Mouse (Mus musculus) heart, embryonic 10.5 days (tissue): ENCODE measurements around the gene Serf2. TPM values are rescaled to one million over a fixed set of nuclear protein-coding genes. Genes with fewer than 3 reads are reported as not detected.
A peak's percentile ranks its signal among the peaks of the same experiment; 100 is the strongest.

Experiments used
- DNase-seq: peaks from one replicate; pipeline ENCODE4 v3.0.0-alpha.2; 2017; ENCODE audit warnings: low spot score
- H3K27ac ChIP-seq: fragments of 300-500 bp; sonication (generic); 2 replicates; pipeline ENCODE4 v1.5.1; 2016; ENCODE audit warnings: mild to moderate bottlenecking
- H3K27me3 ChIP-seq: fragments of 300-500 bp; sonication (generic); 2 replicates; pipeline ENCODE4 v1.6.1; 2016; ENCODE audit warnings: mild to moderate bottlenecking; ENCODE audit not compliant: poor library complexity, insufficient read depth, severe bottlenecking
- H3K36me3 ChIP-seq: fragments of 300-500 bp; sonication (generic); 2 replicates; pipeline ENCODE4 v1.6.1; 2016; ENCODE audit warnings: mild to moderate bottlenecking, moderate library complexity
- H3K4me1 ChIP-seq: fragments of 300-500 bp; sonication (generic); 2 replicates; pipeline ENCODE4 v1.6.1; 2016; ENCODE audit warnings: mild to moderate bottlenecking
- H3K4me3 ChIP-seq: fragments of 300-500 bp; sonication (generic); 2 replicates; pipeline ENCODE4 v1.5.1; 2016; ENCODE audit warnings: mild to moderate bottlenecking, moderate library complexity
- H3K9me3 ChIP-seq: fragments of 300-500 bp; sonication (generic); 2 replicates; pipeline ENCODE4 v1.6.1; 2016; ENCODE audit warnings: mild to moderate bottlenecking, moderate library complexity
- WGBS: fragments of 180-500 bp; shearing (Covaris S2); methylation state at CpG from one replicate; pipeline ENCODE4 v1.1.7; 2016; 5-methylcytosine and 5-hydroxymethylcytosine counted together
- polyA plus RNA-seq: library from polyadenylated mRNA; unstranded; fragments of >200 nt; fragmentation: Nextera tagmentation; extraction: Ambion mirVana; gene quantifications from 2 replicates; pipeline ENCODE4 v1.2.1, GENCODE M21; 2016

Serf2 gene
- polyA plus RNA-seq = 503 and 534 TPM in 2 replicates

DNA sequence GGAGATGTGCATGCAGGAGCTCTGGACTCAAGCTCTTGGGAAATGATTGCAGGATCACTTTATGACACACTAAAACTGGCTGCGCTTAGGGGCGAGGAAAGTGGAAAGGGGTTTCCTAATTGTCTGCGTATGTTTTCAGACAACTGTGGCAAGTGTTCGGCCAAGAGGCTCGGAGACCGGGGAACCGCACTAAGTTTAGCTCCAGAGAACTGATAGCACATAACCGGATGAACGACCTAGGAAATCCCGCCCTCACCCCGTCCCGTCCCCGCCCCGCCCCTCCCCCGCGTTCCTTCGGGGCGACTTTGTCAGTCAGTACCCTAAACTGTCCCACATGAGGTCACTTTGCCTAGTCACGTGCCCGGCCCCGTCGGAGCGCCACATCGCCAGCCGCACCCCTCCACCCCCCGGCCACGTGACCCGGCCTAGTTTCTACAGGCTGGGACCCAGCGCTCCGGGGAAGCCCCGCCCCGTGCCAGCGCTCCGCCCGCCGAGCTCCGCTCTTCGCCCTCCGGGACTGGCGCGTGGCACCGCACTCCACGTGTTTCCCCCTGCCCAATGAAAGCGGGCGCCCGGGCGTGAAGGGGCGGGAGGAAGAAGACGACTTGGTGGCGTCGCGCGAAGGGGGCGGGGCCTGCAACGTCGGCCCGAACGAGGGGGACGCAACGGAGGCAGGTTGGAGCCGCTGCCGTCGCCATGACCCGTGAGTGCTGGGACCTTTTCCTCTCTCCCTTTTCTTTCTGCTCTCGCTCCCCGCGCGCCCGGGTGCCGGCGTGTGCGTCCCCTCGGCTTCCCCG lies at the start of gene Serf2:
Gene Serf2, plus strand, starts transcription at position 457 of the 797 bp plus-strand sequence.
- WGBS = under 1% methylated on average over 70 of the region's 74 CpGs

DNA sequence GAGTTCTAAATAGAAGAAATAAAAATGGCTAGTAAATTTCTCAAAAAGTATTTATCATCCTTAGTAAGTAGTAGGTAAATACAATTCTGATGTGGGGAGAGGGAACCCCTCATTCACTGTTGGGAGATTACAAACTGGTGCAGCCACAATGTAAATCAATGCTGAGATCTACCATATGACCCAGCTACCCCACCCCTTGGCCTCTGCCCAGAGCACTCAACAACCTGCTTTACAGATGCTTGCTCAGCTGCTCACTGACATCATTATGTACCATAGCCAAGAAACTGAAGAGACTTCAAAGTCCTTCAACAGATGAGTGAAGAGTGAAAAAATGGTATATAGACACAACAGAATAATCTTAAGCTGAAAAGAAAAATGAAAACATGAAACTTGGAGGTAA lies 45.7 kb upstream of the Serf2 start:
- Histone ChIP-seq H3K4me3 (no peak overlapping the region), H3K27me3 (no peaks in the 10 kb centered on the region), H3K36me3 (no peaks in the 10 kb centered on the region), H3K9me3 (no peaks in the 10 kb centered on the region), H3K27ac (no peak overlapping the region), H3K4me1 (no peaks in the 10 kb centered on the region)
- no peak for DNase-seq

More for the DNA sequence above, at the start of gene Serf2:
- H3K4me3 ChIP-seq = peak within 1 kb of the TSS; percentile 98
- H3K9me3 ChIP-seq = no peaks in the 10 kb centered on the region
- peak within 1 kb of the TSS; percentile 99 for H3K27ac ChIP-seq
- H3K4me1 ChIP-seq = peaks cover 40% of the 10 kb centered on the region
- DNase-seq = peak; percentile 100
- H3K27me3 ChIP-seq = no peaks in the 10 kb centered on the region
- peaks cover 31% of the 10 kb centered on the region for H3K36me3 ChIP-seq

DNA sequence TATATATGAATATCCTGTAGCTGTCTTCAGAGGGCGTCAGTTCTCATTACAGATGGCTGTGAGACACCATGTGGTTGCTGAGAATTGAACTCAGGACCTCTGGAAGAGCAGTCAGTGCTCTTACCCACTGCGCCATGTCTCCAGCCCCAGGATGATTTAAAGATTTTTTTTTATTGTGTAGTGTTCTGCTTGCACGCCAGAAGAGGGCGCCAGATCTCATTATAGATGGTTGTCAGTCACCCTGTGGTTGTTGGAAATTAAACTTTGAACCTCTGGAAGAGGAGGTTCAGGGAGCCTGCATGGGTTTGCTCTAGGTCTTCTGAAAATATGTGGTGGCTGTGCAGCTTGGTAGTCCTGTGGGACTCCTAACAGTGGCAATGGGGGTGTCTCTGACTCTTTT lies 40.8 kb upstream of the Serf2 start:
- H3K4me3 ChIP-seq = no peak overlapping the region
- H3K27ac ChIP-seq = no peak overlapping the region
- no peaks in the 10 kb centered on the region for H3K36me3 ChIP-seq
- no peaks in the 10 kb centered on the region for H3K27me3 ChIP-seq
- DNase-seq = no peak
- WGBS = 31% methylated on average over 4 of the region's 4 CpGs
- H3K4me1 ChIP-seq = 0 out of 2 replicates have a peak, but pooled peaks cover 1% of the 10 kb centered on the region
- H3K9me3 ChIP-seq = no peaks in the 10 kb centered on the region

DNA sequence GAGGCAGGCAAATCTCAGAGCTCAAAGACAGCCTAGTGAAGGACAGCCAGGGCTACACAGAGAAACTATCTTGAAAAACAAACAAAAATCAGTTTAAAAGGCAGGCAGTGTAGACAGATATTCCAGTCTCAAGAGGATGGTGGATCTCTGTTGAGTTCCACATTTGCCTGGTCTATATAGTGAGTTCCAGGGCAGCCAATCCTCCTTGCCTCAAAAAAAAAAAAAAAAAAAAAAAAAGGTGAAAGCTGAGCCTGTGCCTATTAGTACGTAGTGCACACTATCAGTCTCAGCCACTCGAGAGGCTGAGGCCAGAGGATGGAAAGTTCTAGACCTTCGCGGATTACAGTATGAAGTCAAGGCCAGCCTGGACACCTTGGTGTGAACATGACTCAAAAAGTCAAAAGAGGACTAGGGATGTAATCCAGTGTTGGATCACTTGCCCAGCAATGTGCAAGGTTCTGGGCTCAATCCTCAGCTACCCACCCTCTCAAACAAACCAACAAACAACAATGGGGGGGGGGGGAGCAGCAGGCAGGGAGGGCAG lies 36.1 kb upstream of the Serf2 start:
- Histone ChIP-seq H3K9me3 (no peaks in the 10 kb centered on the region), H3K27me3 (no peaks in the 10 kb centered on the region), H3K27ac (peak overlapping the region; percentile 99), H3K4me1 (peaks cover 24% of the 10 kb centered on the region; the same call in 1 of the 2 replicates), H3K36me3 (peaks cover 18% of the 10 kb centered on the region), H3K4me3 (peak overlapping the region; percentile 99)
- no peak for DNase-seq
- WGBS = 9% methylated on average over 4 of the region's 4 CpGs

DNA sequence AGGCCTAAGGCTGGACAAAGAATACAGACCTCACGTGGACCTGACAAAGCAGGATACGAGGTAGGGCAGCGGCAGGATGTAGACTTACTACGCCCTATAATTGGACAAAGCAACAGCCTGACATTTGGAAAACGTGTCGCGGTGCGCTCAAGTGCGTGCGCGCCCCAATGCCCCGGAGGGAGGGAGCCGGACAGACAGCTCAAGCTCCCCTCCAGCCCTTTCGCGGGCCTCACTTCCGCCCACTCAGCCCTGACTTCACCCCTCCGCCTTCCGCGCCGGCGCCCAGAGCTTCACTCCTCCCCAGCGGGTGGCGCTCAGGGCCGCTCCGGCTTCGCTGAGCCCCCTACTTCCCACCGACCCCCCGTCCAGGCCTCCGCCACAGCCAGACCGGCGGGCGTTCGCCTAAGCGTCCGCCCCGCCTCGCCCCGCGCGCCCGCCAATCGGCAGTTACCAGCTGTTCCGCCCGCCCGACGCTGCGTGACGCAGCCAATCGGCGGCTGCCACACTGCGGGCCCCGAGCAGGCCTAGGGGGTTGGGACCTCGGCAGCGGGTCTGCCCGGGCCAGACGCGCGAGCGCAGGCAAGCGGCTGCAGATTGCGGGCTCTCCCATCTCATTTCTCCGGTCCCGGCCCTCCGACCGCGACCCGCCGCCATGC lies 35.5 kb upstream of the Serf2 start, which contains the start of the genes Pdia3 and Catsper2:
Gene Pdia3, plus strand, starts transcription at position 389 of the 656 bp plus-strand sequence.
Gene Catsper2, minus strand, starts transcription at position 406 of the 656 bp plus-strand sequence.
- Histone ChIP-seq H3K36me3 (peaks cover 24% of the 10 kb centered on the region), H3K27ac (peak within 1 kb of the TSS; percentile 99), H3K4me1 (peaks cover 24% of the 10 kb centered on the region; the same call in 1 of the 2 replicates), H3K9me3 (no peaks in the 10 kb centered on the region), H3K27me3 (no peaks in the 10 kb centered on the region), H3K4me3 (peak within 1 kb of the TSS; percentile 99)
- under 1% methylated on average over 68 of the region's 68 CpGs for WGBS
- DNase-seq = peak; percentile 99

DNA sequence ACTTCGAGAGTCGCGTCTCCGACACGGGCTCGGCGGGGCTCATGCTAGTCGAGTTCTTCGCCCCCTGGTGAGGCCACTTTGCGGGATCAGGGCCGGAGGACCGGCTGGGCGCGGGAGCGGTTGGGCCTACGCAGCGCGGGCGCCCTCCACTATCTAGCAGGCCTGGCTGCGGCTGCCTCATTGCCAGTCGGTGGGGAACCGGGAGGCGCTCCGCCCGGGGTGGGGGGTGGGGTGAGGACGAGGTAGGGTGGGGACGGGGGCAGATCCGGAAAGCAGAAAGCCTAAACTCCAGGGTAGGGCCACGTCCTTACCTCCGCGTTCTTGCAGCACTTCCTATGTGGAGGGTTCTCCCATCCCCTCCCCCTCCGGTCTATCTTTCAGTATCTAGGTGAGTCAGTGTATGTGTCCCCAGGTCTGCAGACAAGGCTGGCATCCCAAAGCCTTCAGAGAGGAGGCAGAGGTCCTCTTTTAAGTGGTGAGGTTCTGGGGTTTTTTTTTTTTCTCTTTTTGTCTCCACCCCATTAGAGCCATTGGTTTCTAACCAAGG lies 34.8 kb upstream of the Serf2 start:
- peak; percentile 84 for DNase-seq
- WGBS = under 1% methylated on average over 32 of the region's 32 CpGs

DNA sequence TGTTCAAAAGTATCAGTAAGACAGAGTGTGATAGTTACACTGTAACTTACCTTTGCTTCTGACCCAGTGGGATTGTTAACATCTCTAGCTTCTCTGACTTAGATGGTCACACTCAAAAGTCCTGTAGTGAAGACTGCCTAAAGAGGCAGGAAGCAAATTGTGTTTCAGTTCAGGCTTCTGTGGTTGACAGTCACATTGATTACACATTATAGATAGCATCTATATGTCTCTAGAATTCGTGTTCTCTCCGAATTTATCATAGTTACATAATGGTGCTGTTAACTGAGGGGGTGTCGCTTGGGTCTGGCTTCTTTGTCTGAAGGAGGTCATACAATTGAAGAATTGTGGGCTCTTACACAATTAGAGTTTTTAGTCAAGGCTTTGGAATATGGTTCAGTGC lies 33.9 kb upstream of the Serf2 start:
- Histone ChIP-seq H3K9me3 (no peaks in the 10 kb centered on the region), H3K27me3 (no peaks in the 10 kb centered on the region), H3K27ac (0 out of 2 replicates have a peak overlapping the region, but pooled peaks have one; percentile 99), H3K4me1 (peaks cover 24% of the 10 kb centered on the region; the same call in 1 of the 2 replicates), H3K4me3 (peak overlapping the region; percentile 99), H3K36me3 (peaks cover 38% of the 10 kb centered on the region)
- 51% methylated on average over 3 of the region's 3 CpGs for WGBS
- no peak for DNase-seq

More for the DNA sequence above, 34.8 kb upstream of the Serf2 start:
- H3K27ac ChIP-seq = peak overlapping the region; percentile 99
- H3K36me3 ChIP-seq = peaks cover 31% of the 10 kb centered on the region
- H3K27me3 ChIP-seq = no peaks in the 10 kb centered on the region
- peaks cover 24% of the 10 kb centered on the region; the same call in 1 of the 2 replicates for H3K4me1 ChIP-seq
- peak overlapping the region; percentile 99 for H3K4me3 ChIP-seq
- H3K9me3 ChIP-seq = no peaks in the 10 kb centered on the region

DNA sequence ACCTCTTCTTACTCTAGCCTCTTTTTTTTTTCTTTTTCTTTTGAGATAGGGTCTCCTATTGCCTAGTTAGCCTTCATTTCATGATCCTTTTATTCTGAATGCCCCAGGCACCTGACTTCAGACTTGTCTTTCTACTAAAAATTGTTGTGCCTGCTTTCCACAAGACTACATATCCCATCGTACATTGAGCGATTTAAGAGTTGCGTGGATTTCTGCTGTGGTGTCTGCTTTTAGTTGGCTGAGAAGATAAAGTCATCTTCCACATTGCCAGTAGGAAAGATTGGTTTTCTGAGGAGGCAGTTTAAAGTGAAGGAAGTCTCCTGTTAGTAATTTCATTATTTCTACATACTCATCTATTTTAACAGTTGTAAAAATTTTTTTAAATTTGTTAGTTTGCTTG lies 33.4 kb upstream of the Serf2 start:
- H3K4me3 ChIP-seq = peak overlapping the region; percentile 99
- H3K4me1 ChIP-seq = peaks cover 24% of the 10 kb centered on the region; the same call in 1 of the 2 replicates
- H3K27ac ChIP-seq = no peak overlapping the region
- no peaks in the 10 kb centered on the region for H3K27me3 ChIP-seq
- peaks cover 40% of the 10 kb centered on the region for H3K36me3 ChIP-seq
- H3K9me3 ChIP-seq = no peaks in the 10 kb centered on the region
- 78% methylated on average over 3 of the region's 3 CpGs for WGBS
- no peak for DNase-seq

DNA sequence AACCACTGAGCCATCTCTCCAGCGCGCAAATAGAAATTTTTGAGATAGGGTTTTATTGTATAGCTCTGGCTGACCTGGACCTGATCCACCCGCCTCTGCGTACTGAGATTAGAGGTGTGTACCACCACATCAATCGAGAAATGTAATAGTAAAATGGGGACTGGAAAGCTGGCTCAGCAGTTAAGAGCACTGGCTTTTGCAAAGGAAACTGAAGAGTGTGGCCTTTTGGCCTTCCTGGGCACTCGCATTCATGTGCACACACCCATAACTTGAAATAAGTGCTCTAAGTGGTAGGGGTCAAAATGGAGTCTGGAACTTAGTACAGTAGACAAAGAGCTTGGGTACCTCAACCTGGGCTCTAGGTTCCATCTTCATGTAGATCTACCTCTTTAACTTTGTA lies 32.6 kb upstream of the Serf2 start:
- no peaks in the 10 kb centered on the region for H3K27me3 ChIP-seq
- H3K4me3 ChIP-seq = 0 out of 2 replicates have a peak overlapping the region, but pooled peaks have one; percentile 15
- peaks cover 47% of the 10 kb centered on the region for H3K36me3 ChIP-seq
- DNase-seq = no peak
- H3K27ac ChIP-seq = no peak overlapping the region
- 88% methylated on average over 6 of the region's 6 CpGs for WGBS
- peaks cover 24% of the 10 kb centered on the region; the same call in 1 of the 2 replicates for H3K4me1 ChIP-seq
- no peaks in the 10 kb centered on the region for H3K9me3 ChIP-seq

DNA sequence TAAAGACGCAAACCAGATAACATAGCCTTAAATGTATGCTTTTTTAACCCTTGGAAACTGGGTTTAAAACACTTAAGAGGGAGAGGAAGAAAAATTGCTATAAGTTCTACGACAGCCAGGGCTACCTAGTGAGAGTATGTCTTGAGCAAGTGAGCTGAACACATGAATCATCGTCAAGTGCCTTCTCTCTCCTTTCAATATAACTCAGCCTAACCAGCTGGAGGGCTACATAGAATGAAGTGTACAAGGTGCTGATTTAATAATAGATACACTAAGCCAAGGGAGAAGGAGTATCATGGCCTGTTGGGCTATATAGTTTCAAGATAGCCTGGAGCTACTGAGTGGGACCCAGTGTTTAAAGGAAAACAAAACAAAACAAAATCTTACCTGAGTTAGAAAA lies 30.5 kb upstream of the Serf2 start:
- Histone ChIP-seq H3K36me3 (peaks cover 67% of the 10 kb centered on the region), H3K4me1 (peaks cover 20% of the 10 kb centered on the region; the same call in 1 of the 2 replicates), H3K4me3 (no peak overlapping the region), H3K9me3 (no peaks in the 10 kb centered on the region), H3K27ac (no peak overlapping the region), H3K27me3 (no peaks in the 10 kb centered on the region)
- DNase-seq = no peak
- WGBS = 90% methylated on average over 3 of the region's 3 CpGs

DNA sequence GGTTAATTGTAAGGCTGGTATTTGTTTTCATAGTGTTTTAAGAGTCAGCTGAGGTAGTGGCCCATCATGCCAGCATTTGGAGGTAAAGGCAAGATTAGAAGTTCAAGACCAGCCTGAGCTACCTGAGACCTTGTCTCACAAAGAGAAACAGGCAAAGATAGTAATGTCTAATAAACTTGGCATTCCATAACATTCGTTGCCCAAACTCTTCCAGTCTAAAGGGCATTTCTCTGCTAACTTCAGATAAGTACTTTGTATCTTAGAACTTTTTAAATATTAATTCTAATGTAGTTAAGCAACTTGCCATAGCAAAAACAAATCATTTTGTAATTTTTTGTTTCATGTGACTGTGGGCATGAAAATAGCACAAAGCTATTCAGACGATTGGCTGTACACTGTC lies 25.8 kb upstream of the Serf2 start:
- peaks cover 92% of the 10 kb centered on the region for H3K36me3 ChIP-seq
- no peaks in the 10 kb centered on the region for H3K4me1 ChIP-seq
- no peak for DNase-seq
- WGBS = 92% methylated on average over 2 of the region's 2 CpGs
- no peaks in the 10 kb centered on the region for H3K27me3 ChIP-seq
- no peak overlapping the region for H3K27ac ChIP-seq
- no peaks in the 10 kb centered on the region for H3K9me3 ChIP-seq
- H3K4me3 ChIP-seq = no peak overlapping the region

DNA sequence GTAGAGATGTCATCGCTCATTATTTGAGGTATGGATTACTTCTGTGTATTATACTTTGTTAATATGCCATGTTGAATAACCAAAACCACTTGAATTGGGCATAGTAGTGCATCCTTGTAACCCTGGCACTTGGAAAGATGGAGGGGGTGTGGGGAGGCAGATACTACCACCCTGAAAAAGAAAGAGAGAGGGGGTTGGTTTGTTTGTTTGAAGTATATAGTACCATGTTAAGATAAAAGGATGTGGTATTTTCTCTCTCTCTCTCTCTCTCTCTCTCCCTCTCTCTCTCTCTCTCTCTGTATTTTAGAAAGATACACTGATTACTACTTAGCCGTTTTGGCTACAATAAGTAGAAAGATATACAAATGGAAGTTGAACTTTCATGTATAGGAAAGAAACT lies 23.1 kb upstream of the Serf2 start:
- WGBS = 88% methylated on average over 2 of the region's 2 CpGs
- Histone ChIP-seq H3K36me3 (peaks cover 96% of the 10 kb centered on the region), H3K27me3 (no peaks in the 10 kb centered on the region), H3K9me3 (no peaks in the 10 kb centered on the region), H3K4me1 (no peaks in the 10 kb centered on the region), H3K27ac (no peak overlapping the region), H3K4me3 (no peak overlapping the region)
- DNase-seq = no peak
